Mouse (Mus musculus): ENCODE results near the gene Exoc4.
A peak's percentile ranks its signal among the peaks of the same experiment; 100 is the strongest.

Exoc4 gene

DNA sequence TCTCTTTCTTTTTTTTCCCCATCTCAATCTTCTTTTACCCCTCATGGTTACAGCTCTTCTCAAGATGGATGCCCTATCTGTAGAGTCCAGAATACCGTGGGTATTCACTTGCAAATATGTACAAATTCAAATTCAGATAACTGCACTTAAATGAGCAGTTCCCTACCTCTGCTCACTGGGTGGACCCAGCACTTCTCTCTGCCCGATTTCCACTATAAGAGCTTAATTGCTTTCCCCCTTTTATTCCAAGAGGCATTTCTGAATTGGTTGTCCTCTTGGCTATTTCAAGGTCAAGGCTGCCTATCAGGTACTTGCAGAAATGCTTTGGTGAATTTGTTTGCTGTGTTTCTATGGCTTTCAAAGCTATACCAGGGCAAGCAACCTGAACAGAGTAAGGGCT, 521.1 kb downstream of the Exoc4 start:
- no peak for DNase-seq

DNA sequence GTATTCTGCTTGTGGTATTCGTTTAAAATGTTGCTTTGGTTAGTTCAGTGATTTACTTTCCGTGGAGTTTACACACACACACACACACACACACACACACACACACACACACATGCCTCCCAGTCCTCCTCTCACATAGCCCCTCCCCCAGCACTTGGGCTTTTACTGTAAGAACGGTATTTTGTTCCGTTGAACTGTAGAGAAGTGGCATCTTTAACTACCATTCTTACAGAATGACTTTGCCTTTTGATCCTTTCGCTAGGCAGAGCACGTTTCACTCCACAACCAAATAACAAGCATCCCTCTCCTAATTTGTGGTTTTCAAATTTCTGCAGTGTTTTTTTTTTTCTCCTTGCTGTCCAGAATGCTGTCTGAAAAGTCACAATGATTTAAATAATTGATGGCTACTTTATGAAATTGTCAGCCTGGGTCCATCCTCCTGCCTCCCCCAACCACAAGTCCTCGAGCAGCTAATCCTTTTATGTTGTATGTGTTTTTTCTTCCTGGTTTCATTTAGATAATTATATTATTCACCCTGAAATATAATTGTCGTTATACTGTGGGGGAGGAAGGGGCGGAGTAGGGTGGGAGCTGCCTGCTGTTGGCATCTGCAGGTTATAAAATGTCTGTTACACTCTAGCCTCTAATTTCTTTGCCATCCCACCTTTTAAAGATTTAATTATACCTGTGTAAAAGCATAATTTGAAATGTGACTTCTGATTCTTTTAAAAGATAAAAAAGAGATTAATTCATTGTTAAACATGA, 523.8 kb downstream of the Exoc4 start:
- DNase-seq, result no peak

DNA sequence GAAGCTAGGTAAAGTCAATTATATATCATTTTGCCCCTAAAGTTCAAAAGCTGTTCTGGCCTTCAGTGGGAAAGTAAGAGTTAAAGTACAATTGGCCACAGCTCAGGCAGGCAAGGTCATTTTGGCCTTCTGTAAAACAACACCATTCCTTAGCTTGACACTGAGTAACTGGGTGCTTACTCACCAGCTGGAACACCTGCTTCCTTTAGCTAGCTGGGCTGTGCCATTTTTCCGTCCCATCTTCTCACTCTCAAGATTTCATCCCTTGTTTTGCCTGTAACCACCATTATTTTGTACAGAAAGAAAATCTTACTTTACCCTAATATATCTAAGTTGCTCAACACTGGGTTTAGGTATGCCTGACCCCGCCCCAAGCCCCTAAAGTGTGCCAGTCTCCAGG, 543.7 kb downstream of the Exoc4 start:
- DNase-seq, result no peak

DNA sequence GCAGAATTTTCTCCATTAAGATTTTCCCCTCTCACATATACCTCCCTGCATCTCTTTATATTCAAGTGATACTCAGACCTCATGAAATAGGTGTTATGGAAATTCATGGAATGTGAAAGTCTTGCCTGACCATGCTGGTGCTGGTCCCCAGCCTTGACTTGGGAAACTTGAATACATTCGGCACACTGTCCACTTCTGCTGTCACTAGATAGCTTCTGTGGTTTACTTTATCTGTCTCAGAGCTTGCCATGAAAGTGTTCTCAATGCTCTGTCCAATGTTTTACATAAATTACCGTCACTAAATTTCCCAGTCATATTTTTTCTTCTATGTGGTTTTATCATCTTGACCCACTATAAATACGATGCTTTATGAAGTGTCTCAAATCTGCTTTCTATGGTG, 552.4 kb downstream of the Exoc4 start:
- no peak for DNase-seq

DNA sequence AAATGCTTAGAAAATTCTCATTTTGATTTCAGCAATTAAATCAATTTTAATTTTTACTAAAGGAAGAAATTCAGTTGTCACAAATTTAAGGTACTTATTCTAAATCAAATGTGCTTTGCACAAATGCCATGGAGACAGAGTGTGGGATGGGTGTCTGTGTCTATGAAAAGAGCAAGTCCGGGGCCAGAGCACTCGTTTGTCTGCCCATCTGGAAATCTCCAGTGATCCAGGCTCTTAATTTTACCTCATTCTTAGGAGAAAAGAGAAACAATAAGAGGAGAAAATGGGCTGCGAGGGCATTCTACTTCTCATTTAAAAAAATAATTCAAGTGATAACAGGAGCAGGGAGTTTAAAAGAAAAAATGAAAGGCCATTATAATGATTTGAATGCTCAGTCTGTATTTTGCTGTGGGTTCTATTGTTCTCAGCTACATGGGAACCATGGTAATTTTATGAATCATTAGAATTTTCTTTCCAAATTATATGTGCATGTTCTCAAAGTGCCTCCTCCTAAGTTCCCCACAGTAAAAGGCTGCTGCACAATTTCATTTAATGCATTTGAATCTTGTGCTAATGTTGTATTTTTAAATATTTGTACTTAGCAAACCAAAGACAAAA, 554.7 kb downstream of the Exoc4 start:
- no peak for DNase-seq

DNA sequence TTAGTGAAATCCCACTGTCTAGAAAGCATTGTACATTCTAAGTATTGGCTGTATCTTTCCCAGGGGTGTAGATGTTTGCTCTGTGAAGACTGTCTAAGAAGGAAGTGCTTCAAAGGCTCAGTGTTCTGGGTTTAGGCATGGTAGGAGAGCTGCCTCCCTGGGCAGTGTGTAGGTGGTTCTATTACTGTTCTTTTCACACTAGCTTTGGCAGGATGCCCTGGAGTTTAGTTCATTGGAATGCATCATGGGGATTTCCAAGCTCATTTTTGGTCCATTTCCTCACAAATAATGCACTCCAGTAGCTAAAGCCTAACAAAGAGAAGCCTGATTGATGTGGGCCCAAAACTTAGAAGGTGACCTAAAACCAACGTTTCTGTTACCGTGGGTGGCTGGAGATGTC, 555.9 kb downstream of the Exoc4 start:
- DNase-seq, result peak in 1 of 2 experiments; percentile 4

DNA sequence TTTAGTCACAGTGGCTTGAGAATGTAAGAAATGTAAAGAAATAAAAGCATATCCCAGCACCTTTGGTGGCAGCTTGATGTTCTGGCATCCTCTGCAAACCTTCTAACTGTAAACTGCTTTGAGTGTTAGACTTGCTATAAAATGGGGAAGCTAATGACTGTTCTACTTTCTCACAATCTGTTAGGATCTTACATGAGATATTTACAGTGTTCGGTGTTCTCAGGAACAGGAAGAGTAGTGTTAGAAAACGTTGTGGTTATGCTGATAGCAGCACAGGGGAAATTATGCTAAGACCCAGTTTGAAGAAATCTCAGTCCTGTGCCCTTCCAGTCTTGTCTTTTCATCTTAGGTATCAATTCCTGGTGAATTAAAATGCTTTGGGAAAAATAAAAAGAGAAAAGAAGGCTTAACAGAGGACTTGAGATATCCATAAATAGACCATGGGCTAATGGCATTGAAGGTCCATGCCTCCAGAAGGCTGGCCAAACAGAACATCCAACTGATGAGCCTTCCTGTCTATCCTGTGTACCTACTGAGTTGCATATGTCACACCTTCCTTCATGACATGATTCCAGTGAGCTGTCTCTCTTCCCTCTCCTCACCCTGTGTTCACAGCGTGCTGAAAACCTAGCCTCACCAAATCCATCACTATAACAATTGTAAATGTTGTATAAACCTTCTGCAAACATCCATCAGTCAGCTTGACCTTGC, 557.3 kb downstream of the Exoc4 start:
- no peak for DNase-seq

DNA sequence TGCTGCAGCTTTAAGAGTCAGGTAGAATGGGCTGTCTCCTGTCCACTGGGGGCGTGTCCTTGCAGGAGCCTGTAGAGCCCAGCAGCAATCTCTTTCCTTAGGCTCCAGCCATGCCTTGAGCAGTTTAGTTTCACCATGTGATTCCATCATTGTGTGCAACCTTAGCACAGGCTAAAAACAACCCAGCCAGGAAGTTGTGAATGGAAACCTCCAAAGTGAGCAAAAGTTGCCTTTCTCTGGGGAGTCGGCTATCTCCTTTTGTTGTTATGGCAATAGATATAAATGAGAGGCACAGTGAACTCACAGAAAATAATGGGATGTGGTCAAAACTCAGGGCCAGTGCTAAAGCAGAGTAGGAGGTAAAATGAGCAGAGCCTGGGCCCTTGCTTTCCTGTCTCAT, 565.5 kb downstream of the Exoc4 start:
- DNase-seq, result no peak

DNA sequence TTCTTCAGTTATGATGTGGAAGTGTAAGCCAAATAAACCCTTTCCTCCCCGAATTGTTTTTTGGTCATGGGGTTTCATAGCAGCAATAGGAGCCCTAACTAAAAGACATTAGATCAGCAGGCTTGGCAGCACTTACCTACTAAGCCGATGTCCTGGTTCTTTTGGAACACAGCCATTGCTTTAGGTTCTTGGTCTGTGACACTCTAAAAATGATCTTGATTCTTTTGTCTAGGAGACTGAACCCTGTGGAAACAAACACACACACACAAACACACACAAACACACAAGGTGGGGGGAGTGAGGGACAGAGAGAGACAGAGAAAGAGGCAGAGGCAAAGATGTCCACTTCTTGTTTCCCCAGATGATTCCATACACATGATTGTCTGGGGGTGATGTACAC, 574.3 kb downstream of the Exoc4 start:
- DNase-seq, result no peak

DNA sequence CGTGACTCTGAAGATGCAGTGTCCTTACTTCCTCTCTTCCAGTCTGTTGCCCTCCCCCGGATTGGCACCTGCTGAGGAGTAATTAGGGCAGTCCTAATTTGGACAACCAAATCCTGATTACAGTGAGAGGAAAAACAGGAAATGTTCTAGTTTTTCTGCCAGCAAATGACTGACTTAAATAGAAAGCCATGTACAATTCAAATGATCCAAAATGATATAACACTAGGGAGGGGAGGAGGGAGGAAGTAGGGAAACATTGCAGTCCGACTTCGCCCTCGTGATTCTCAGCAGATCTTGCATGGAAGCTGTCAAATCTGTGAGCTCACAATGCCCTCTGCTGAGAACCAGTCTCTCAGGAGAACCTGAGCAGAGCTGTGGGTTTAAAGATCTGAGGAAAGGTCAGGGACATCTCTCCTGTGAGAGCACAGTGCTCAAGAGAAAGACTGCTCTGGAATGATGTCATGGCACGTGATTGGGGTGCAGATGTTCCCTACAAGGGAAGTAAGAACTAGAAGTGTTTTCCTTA, 575.0 kb downstream of the Exoc4 start:
- DNase-seq, result peak; percentile 1 to 10

DNA sequence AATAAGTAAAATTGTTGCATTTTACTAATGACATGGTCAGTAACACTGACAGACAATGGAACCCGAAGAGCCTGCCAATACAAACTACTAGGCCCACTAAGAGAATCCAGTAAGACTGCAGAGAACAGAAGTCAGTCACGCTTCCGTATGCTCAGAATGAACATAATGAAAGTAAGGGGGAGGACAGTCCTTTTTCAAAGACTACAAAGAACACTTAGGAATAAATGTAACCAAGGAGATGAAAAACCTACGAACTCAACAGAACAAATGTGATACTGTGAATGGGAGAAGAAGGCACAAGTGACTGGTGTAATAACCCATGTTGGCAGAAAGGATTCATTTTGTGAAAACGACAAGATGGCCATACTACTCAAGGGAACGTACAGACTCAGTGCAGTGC, 579.6 kb downstream of the Exoc4 start:
- no peak for DNase-seq

DNA sequence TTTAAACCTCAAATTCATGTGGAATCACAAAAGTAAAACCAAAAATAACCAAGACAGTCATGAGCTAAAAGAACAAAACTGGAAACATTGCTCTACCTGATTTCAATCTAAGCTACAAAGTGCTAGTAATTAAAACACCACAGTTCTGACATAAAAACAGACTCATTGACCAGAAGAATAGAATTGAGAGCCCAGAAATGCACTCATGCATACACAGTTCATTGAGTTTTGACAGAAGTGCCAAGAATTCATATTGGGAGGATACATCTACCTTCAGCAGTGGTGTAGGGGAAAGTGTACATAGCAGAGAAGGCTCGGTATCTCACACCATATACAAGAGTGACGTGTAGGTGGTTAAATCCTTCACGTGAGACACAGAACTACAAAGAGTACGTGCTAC, 580.4 kb downstream of the Exoc4 start:
- no peak for DNase-seq

DNA sequence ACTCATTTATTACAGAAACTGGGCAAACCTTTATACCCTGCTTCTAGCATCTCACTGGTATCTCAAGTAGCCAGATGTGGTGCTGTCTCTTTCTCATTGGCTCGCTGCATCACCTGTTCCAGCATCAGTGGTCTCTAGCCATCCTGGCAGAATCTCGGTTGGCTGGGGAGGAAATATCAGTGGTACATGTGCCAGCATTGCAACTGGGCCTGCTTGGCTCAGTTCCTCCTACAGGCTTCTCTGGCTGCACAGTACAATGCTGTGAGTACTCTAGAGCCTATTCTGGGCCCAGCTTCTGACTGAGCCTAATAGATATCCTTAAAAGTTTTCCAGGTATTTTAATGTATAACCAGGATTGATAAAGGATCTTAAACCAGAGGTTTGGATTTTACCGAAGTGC, 582.4 kb downstream of the Exoc4 start:
- DNase-seq, result no peak

DNA sequence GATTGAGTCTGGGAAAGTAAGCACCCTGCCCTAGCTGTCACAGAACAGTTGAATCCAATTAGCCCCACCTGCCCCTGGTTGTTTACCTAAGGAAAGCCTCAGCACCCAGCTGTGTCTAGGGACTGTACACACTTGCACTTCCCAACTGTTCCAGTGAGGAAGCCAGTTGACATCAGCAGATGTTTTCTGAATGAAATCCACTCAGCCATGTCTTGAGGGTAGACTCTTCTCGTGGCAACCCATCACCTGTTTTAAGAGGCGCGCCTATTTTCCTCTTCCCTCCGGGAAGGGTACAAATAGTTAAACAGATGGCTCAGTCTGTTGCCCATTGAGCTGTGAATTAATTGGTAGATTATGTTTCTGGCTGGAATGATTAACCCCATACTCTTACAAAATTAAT, 584.1 kb downstream of the Exoc4 start:
- no peak for DNase-seq

DNA sequence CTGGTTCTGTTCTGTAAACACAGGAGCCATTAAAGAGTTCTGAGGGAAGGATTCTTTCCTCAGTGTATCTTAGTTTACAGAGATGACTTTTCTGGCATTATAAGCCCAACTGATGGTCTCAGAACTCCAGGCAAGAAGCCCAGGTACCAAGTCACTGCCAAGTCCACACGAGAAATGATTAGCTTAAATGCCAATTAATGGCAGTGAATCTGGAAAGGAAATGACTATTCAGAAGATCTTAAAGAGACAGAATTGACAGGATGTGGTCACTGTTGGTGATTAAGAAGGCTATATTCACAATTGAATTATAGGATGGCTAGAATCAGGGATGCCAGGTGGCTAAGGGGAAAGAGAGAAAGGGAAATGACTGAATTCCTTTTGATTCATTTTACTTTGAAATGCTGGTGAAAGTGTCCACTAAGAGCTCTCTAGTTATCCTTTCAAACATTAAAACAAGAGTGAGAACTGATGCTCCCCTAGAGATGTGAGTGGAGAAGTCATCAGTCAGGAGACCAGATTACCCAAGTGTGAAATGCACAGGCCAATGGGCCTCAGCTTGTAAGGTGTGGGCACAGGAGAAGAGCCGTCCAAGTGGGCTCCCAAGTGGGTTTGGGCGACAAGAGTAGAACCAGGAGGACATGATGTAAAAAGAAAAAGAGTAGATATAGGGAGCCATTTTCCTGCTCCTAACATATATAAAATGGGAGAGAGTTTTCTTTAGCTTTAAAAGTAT, 587.3 kb downstream of the Exoc4 start:
- no peak for DNase-seq

DNA sequence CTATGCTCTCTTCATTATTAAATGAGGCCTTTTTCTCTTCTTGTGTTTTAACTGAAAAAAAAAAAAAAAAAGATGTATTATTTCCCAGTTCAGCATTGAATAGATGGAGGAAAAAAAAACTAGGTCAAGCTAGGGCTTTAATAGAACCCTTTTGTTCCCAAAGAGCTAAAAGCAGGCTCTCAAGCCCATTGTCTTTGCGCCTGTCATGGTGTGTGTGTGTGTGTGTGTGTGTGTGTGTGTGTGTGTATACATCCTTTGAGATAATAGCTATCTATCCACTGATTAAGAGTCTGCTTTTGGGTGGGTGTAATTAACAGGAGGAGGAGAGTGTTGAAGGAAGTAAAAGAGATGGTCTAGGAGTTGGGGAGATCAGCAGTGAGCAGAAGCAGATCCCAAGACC, 594.0 kb downstream of the Exoc4 start:
- DNase-seq, result no peak

DNA sequence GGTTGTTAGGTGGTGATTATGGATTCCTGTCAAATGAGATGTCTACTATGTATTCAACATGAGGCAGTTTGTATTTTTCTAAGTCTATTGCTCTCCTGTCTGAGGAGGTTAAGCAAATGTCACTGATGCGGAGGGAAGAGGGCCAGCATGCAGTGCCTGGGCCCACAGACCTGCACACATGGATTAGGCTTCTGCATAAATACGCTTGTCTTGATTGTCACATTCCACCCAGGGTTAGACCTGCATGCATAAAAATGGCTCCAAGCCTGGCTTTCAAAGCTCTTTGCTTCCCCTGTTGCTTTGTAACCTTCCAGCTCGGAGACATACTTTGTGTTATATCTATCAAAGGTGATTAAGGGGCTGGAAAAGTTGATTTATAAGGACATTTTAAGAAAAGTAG, 610.2 kb downstream of the Exoc4 start:
- no peak for DNase-seq

DNA sequence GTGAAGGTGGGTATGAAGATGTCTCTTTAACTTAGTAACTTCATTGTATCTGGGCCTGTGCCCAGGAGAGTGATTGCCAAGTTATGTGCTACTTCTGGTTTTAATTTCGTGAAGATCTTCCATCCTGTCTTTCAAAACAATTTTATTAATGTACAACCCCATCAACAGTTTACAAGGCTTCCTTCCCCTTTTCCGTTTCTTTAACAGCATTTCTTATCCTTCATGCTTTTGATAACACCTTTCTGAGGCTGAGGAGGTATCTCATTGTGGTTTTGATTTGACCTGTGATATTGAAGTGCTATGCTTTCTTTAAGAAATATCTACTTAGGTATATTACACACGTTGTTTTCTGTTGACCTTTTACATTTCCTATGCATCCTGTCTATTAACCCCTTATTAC, 616.9 kb downstream of the Exoc4 start:
- DNase-seq, result no peak

DNA sequence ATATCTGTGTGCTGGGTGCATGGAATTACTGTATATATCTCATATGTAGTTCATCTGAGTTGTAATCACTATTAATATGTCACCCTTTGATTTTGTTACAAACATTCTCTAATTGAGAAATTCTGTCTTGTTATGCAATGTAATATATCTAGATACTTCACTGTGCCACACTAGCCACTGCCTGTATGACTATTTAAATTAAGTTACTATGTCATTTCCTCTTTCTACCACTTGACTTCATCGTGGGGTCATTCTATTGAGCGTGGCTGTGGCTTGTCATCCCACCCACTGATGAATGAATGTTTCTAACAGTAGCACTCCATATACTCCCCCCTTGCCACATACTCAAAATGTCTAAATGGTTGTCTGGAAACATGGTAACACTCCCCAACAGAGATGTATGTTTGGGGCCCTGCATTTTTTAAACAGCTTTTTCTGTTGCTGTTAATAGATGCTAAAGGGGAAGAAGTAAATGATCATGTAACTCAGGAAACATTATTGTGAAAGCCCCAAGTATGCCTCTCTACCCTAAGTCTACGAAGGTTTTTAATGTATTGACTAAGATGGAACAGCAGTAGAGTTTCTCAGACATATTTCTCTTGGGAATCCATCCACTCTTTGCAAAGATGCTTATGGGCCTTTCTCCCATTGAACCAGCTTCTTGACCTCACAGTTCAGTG, 618.2 kb downstream of the Exoc4 start:
- DNase-seq, result no peak

DNA sequence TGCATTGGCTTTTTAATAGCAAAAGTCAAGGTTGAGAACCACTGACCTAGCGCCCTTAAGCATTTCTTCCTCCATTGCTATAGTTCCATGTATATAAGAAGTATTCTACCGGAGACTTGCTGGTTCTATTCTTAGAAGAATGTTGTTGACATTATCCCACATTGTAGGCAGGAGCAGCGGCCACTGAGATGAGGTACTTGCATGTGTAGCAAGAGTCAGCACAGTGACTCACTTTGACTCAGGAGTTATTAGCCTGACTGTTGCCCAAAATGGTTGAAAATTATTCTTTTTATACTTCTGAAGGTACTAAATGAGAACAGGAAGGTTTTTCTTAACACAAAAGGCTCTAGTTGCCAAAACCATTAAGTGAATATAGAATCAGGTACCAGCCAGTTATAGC, 620.4 kb downstream of the Exoc4 start:
- DNase-seq, result no peak

DNA sequence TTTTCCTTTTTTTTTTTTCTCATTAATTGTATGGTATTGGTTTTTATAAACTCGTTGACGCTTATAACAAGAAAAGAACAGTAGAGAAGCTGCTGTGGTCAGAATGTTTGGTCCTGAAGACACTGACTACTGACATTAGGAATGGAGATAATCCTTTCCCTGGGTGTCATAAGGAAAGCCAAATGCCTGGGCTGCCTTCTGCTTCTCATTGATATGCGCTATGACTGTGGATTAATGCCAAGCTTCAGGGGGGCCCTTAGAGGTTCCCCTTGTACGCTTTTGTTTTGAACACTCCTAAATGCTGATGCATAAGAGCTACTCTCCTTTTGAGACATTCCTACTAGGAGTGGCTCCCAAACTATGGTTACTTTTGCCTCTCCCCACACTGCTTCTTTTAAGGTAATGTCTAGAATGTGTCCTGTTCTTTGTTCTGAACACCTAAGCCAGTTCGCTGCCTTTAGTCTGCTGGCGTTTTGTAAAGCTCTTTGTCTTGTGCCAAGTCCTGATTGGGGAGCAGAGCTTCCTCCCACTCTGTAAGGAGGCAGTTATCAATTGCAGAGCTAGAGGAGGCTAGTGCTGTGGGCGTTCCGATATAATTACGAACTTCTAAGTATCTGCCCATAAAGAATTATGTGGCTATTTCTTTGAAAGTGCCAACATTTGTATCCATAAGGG, 621.7 kb downstream of the Exoc4 start:
- DNase-seq, result no peak

DNA sequence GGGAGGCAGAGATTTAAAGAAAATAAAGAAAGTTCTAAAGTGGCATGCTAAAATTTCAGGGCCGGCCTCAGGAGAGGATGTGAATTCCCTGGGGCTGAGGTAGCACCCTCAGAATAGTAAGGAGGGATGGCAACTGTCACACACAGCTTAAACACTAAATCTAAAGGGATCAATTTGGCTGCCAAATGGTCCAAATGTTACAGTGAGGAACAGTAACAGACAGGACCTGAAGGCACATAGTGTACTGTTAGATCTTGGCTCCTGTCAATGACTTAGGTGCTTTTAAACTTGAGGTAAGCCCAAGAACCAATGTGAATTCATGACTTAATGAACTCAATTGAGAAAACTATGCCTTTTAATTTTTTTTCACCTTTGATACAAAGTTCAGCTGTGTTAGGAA, 622.4 kb downstream of the Exoc4 start:
- DNase-seq, result no peak

Data from lung, adult 18-20 months (tissue).